Mouse (Mus musculus): ENCODE measurements around the gene Naa20. TPM values are rescaled to one million over a fixed set of nuclear protein-coding genes. Genes with fewer than 3 reads are reported as not detected.

Naa20 gene
- total RNA-seq, 2 experiments from 2014 or later = 68.4 to 69.2 TPM

DNA sequence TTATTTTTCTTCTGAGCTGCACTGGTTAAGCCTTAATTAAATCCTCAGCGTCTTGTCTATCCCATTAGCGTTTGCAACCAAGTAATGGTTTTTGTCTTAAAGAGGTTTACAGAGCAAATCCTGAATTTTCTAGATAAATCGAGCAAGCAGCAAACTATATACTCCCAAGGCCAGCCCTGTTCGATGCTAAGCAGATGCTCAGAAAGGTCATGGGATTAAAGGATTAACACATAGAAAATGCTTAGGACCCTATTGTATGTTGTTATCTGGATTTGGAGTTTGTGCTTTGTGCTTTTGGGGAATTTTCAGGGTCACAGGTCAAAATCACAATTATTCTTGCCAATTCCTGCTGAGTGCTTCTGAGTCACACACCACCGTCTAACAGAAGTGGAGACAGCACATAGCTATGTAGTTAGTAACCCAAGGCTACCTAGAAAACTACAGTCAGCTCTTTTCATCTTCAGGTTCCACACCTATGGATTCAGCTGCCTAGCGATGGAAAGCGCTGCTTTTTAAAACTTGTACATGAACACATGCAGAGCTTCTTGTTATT lies 46.6 kb downstream of the Naa20 start:
- no peak for DNase-seq (ENCODE audit: extremely low spot score in 1 of 2, low spot score in 1 of 2)

DNA sequence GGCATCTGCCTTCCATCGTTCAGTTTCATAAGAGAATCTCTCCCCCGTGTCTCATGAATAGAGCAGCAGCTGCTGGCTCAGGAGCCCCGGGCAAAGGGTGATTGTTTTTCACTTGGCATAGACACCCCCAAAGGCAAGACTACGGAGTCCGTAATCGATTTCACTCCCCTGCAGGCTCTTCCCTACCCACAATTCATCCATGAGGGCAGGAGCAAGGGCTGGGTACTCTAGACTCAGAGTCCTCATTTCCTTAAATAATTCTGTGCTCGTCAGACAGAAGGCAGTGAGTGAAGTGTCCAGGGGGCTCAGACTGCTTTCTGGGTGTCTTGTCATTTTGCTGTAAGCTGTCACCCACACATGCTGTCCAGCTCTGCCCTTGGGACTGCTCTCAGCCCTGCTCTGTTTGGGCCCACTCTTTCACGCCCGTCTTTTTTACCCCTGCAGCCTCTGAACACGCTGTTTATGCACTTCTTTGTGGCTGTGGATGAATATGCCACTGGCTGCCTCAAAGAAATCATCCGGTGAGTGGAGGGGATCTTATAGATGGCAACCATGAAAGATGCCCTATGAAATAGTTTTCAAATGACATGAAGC lies 47.7 kb downstream of the Naa20 start:
- DNase-seq (ENCODE audit: extremely low spot score in 1 of 2, low spot score in 1 of 2) = no peak

DNA sequence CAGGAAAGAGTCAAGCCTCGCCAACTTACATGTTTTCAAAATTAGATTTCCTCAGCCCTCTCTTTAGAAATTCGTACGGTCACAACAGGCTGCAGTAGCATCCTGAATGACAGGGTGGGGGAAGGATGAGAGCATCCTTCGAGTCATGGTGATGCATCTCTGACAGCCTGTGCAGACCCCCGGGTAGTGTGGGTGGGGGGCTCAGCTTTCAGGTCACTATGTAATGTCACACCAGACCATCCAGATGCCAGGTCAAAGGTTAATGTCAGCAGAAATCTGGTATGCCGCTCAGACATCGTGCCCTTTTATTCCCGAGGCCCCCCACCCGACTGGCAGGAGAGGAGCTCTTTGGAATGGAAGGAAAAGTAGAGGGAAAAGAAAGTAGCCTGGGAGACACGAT lies 48.3 kb downstream of the Naa20 start:
- no peak for DNase-seq (ENCODE audit: extremely low spot score in 1 of 2, low spot score in 1 of 2)

DNA sequence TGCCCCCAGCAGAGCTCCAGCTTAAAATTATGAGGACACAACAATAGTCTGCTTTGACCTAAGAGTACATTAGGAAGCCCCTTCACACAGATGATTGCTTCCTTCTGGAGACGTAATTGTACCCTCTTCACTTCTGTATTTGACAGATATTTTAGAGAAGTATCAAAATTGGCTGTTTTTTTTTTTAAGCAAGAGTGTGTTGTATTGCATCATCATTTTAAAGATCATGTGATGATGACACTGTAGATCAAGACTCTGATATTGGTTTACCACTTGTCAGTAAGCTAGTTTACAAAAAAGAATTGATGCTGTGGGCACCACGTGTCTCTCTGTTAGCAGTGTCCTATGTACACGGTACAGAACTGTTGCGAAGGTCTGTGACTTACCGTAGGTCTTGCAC lies 50.8 kb downstream of the Naa20 start:
- DNase-seq (ENCODE audit: extremely low spot score in 1 of 2, low spot score in 1 of 2) = no peak

DNA sequence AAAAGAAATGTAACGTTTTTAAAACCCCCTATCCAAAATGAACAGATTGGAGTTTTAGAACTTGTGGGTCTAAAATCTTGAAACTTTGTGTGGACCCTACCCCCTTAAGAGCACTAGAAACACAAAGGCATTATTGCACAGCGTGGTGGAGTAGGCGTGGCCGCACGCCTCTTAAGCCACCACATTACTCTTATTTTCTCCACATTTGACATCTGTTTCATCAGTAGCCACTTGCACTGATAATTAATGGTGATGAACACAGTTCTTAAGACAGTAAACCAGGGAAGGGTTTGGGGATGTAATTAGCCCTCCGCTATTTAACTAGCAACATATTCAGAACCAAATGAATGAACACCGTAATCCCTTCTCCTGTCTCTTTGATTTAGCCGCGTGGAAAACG lies 53.9 kb downstream of the Naa20 start:
- DNase-seq (ENCODE audit: extremely low spot score in 1 of 2, low spot score in 1 of 2) = no peak

DNA sequence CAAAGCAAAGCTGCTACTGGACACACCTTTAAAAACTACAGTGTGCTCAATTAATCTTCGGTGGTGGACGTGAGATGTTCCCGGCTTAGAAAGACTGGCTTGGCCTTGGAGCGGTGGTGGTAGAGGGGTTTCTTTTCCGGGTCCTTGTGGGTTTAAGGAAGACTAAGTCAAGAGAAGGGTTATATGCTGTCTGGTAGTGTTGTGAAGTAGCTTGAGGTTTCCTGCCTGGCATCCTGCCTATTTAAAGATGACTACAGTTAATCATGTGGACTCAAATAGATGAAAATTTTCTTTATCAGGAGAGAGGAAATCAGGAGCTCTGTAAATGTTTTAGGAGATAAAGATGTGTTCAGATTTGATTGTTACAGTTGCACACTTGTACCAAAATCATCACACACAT lies 54.4 kb downstream of the Naa20 start:
- DNase-seq (ENCODE audit: extremely low spot score in 1 of 2, low spot score in 1 of 2) = no peak

DNA sequence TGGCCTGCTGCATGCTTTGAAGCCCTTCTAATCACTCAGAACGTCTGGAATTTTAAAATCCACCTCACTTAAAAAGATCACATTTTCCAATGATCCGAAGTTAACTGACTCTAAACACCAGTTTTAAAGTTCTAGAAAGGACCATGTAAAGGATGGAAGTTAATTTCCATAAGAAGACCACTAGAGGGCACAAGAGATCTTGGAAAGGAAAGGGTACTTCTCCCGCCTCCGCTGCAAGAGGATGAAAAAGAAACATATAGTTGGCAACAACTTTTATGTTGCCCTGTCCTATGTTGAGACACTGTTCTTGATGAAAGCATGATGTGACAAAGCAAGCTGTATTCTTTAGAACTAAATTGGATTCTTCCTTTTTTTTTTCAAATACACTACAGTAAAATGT lies 55.6 kb downstream of the Naa20 start:
- DNase-seq (ENCODE audit: extremely low spot score in 1 of 2, low spot score in 1 of 2) = no peak

DNA sequence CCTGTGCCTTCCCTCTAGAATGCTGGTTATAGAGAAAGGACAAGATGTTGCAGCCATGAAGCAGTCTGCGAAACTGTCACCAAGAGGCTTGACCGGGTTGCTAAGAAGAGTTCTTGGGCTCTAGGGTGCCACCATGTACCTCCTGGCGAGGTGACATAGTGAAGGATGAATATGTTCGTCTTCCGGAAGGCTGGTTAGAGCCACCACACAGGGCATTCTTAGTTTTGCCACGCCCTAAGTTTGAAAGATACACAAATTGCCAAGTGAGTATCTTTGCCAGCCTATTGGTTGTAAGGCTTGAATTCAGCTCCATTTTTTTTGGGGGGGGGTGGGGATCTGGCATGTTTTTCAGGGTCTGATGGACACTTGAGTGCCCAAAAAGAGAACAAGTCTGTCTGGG lies 56.2 kb downstream of the Naa20 start:
- DNase-seq (ENCODE audit: extremely low spot score in 1 of 2, low spot score in 1 of 2) = no peak

DNA sequence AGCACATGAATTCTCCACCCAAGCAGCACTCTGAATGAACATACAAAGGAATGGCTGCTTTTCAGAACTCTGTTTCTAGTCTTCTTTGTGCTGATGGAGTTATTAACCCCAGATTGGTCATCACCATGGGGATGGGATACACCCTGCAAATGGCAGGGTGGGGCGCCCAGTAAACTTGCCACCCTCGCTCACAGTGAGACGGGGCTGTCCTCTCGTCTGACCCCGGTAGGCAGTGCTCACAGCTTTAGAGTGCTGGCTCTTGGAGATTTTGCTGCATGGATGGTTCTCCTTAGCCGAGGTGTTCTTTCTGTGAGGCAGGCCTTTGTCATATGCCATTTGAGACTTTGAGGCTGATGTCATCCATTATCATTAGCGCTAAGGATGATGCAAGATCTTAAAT lies 56.7 kb downstream of the Naa20 start:
- no peak for DNase-seq (ENCODE audit: extremely low spot score in 1 of 2, low spot score in 1 of 2)

DNA sequence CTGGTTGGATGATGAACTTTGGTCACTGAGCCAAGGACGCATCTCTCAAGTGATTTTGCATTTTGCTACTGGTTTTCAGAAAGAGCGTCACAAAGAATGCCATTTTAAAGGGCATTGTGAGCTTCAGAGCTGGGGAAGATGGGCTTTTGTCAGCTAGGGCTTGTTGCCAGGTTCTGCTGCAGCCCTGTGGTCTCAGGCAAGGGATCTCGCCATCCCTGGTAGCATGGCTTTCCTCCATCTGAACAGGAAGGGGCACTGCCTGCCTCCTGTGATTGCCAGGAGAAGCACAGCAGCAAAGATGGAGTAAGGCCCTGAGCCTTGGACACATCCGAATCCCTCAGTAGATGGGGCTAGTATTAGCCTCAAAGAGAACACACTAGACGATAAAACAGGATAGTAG lies 60.0 kb downstream of the Naa20 start:
- no peak for DNase-seq (ENCODE audit: extremely low spot score in 1 of 2, low spot score in 1 of 2)

Small RNAs within 50 kb of the gene (microRNA-seq; reads per million reads assigned to microRNA genes)
- gene Gm25026 = 0 reads per million in 2 experiments

Other genes starting within 250 kb of the Naa20 start
- 10 to 100 TPM; 20.1 to 31.1 TPM for gene Rin2, start 226.9 kb upstream of the Naa20 start, total RNA-seq (2021)
- 1 to 10 TPM; 2.5 to 4.9 TPM for gene Cfap61, start 32.7 kb downstream of the Naa20 start, total RNA-seq (2021)
- gene Crnkl1, start 32.9 kb downstream of the Naa20 start, total RNA-seq (2021) = 10 to 100 TPM; 18.8 to 21.3 TPM